Mouse (Mus musculus) heart, adult 2 months (tissue): Measurements from ENCODE around the gene Serpinb7.

ENCODE experiments used
- CTCF ChIP-seq: fragments of 200-600 bp; IDR thresholded peaks from 2 replicates; pipeline ENCODE4 v1.8.1; 2022; ENCODE audit warnings: antibody characterized with exemption, mild to moderate bottlenecking, moderate library complexity
- EP300 ChIP-seq: fragments of 200-500 bp; IDR thresholded peaks from 2 replicates; pipeline ENCODE4 v1.6.1; 2011; ENCODE audit warnings: low read depth, low read length, control low read depth; ENCODE audit not compliant: insufficient read depth
- POLR2A ChIP-seq: fragments of 200-500 bp; IDR thresholded peaks from 2 replicates; pipeline ENCODE4 v1.6.1; 2011; ENCODE audit warnings: mild to moderate bottlenecking, low read depth, low read length, control low read depth; ENCODE audit not compliant: insufficient read depth

DNA sequence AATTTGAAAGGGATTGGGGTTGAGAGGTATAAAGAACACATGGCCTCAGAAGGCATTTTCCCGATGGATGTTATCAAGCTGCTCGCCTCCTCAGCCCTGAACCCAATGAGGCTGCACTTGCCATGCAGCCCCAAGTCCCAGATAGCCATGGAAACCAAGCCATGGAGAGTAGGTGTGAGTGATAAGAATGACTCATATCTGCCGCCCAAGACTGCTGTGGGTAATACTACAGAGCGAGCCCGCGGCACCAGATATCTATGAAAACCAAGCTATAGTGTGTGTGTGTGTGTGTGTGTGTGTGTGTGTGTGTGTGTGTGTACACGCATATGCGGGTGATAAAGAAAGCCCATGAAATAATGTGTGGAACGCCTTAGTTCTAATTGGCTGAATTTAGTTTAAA lies 14.9 kb upstream of the Serpinb7 start:
- no peak for TF ChIP-seq POLR2A
- no peak for TF ChIP-seq CTCF
- no peak for TF ChIP-seq EP300
